In genomic region chr3:107579466-107579865, GRCm38 (mm10) we compare ENCODE assay signal across 9 mouse cellular contexts. TPM values are rescaled to one million over a fixed set of nuclear protein-coding genes. Genes with fewer than 3 reads are reported as not detected.
DNase-seq lines count a peak whose midpoint lies in the region; ATAC-seq and TF ChIP-seq lines count a peak whose summit lies in the region.
"Had no signal": no experiment of that assay in that cellular context is flagged by ENCODE, and none has a peak within 500 bp of the region (broad histone marks: within the 10 kb centered on the region; RNA-seq: fewer than 3 reads in every experiment).

No protein-coding gene starts in this region.

- no peak overlapping the region for H3K4me3 ChIP-seq in kidney, embryonic 16.5 days (ENCODE audit: low read length)
- no peak overlapping the region for H3K4me3 ChIP-seq in ES-E14 (ENCODE audit: insufficient read depth in 1 of 2, low read depth in 1 of 2, low read length in 2 of 2, poor library complexity in 1 of 2, severe bottlenecking in 1 of 2)
- no peak overlapping the region for H3K4me3 ChIP-seq in forebrain, embryonic 14.5 days (ENCODE audit: low read depth, low read length)

- TF ChIP-seq POLR2A in brain, embryonic 14.5 days (IDR thresholded peaks at IDR 0.05; ENCODE audit: borderline replicate concordance, extremely low read depth, insufficient read depth, insufficient read length, poor library complexity, severe bottlenecking), result no peak

- no peaks in the 10 kb centered on the region for H3K9me3 ChIP-seq in kidney, embryonic 16.5 days (ENCODE audit: low read length)
- no peaks in the 10 kb centered on the region for H3K9me3 ChIP-seq in ES-E14 (ENCODE audit: control insufficient read depth, insufficient read depth, low read depth, low read length)
- no peaks in the 10 kb centered on the region for H3K9me3 ChIP-seq in forebrain, embryonic 14.5 days (replicated peaks; ENCODE audit: control insufficient read depth, low read length)

- H3K9ac ChIP-seq in kidney, embryonic 16.5 days (replicated peaks; ENCODE audit: low read length), result no peak overlapping the region
- no peak overlapping the region for H3K9ac ChIP-seq in ES-E14 (ENCODE audit: insufficient read depth, low read depth, low read length, poor library complexity, severe bottlenecking)
- no peak overlapping the region for H3K9ac ChIP-seq in forebrain, embryonic 14.5 days (ENCODE audit: low read length)

- no peak for ATAC-seq in kidney, embryonic 16.5 days (ENCODE audit: low FRiP score, low TSS enrichment)
- ATAC-seq in forebrain, embryonic 14.5 days, result 0 out of 2 replicates have a peak, but pooled peaks have one; percentile 42
- peak; percentile 52; the same call in 1 of the 2 replicates for ATAC-seq in megakaryocyte, adult 5-6 weeks (ENCODE audit: poor library complexity, severe bottlenecking)

- no peaks in the 10 kb centered on the region for H3K36me3 ChIP-seq in kidney, embryonic 16.5 days (ENCODE audit: insufficient read depth, low read length)
- H3K36me3 ChIP-seq in ES-E14 (ENCODE audit: control insufficient read depth, insufficient read depth, low read length, poor library complexity, severe bottlenecking), result no peaks in the 10 kb centered on the region
- H3K36me3 ChIP-seq in forebrain, embryonic 14.5 days (ENCODE audit: control insufficient read depth, insufficient read depth, low read length), result no peaks in the 10 kb centered on the region

- TF ChIP-seq CTCF in brain, embryonic 14.5 days (IDR thresholded peaks at IDR 0.05; ENCODE audit: borderline replicate concordance, extremely low read depth, insufficient read depth, insufficient read length), result peak; percentile 70; the same call in 1 of the 2 replicates

- 5% methylated on average over 4 of the region's 4 CpGs for WGBS in kidney, embryonic 16.5 days
- 4% methylated on average over 4 of the region's 4 CpGs for WGBS in forebrain, embryonic 14.5 days

- H3K27me3 ChIP-seq in kidney, embryonic 16.5 days (ENCODE audit: insufficient read depth, low read length), result peaks cover 59% of the 10 kb centered on the region
- peaks cover 41% of the 10 kb centered on the region for H3K27me3 ChIP-seq in forebrain, embryonic 14.5 days (replicated peaks; ENCODE audit: control insufficient read depth, insufficient read depth, low read length)

- in situ Hi-C loops in ES-E14 (cut with MboI; ENCODE audit: low sequenced_read_pairs in 2 of 2, unreplicated experiment in 2 of 2), result loop anchor here in 1 of 2 experiments (10.0 kb wide), 1 partner anchor 345 kb away; the partner anchor contains the start of genes A630076J17Rik and Prok1

- peaks cover 9% of the 10 kb centered on the region for H3K4me1 ChIP-seq in kidney, embryonic 16.5 days (ENCODE audit: insufficient read depth, low read length)
- no peaks in the 10 kb centered on the region for H3K4me1 ChIP-seq in ES-E14 (ENCODE audit: control insufficient read depth in 2 of 2, insufficient read depth in 2 of 2, low read length in 2 of 2, poor library complexity in 1 of 2)
- H3K4me1 ChIP-seq in forebrain, embryonic 14.5 days (ENCODE audit: control insufficient read depth, insufficient read depth, low read length), result no peaks in the 10 kb centered on the region

- peak; percentile 59 for DNase-seq in kidney, adult 18-20 months
- peak; percentile 74 for DNase-seq in ES-E14 (ENCODE audit: low read depth, low spot score)
- DNase-seq in brain, embryonic 14.5 days (ENCODE audit: low read depth), result peak; percentile 75
- DNase-seq in forebrain, embryonic 14.5 days (ENCODE audit: low spot score), result peak; percentile 76
- peak; percentile 72 for DNase-seq in layer of hippocampus, adult 9-10 months (ENCODE audit: low spot score)
- peak; percentile 86 for DNase-seq in testis, postnatal 10 days (ENCODE audit: low spot score)

- H3K4me2 ChIP-seq in kidney, embryonic 16.5 days (replicated peaks; ENCODE audit: low read depth, low read length), result no peak overlapping the region
- H3K4me2 ChIP-seq in forebrain, embryonic 14.5 days (ENCODE audit: low read length), result no peak overlapping the region

- no peak overlapping the region for H3K27ac ChIP-seq in kidney, embryonic 16.5 days (ENCODE audit: low read length)
- H3K27ac ChIP-seq in ES-E14 (ENCODE audit: insufficient read depth, low read depth, low read length, poor library complexity, severe bottlenecking), result no peak overlapping the region
- H3K27ac ChIP-seq in forebrain, embryonic 14.5 days (ENCODE audit: low read depth, low read length), result no peak overlapping the region

TF ChIP-seq in ES-E14, 5 proteins besides CTCF, POLR2A, EP300 and RAD21:
- TF ChIP-seq ZC3H11A (IDR thresholded peaks at IDR 0.05; ENCODE audit: borderline replicate concordance, low read depth, low read length) (peak; percentile 18; the same call in 1 of the 2 replicates), MAFK (IDR thresholded peaks at IDR 0.05; ENCODE audit: insufficient read depth, low read depth, low read length) (no peak), CHD2 (IDR thresholded peaks at IDR 0.05; ENCODE audit: low read depth, low read length) (no peak), HCFC1 (IDR thresholded peaks at IDR 0.05; ENCODE audit: borderline replicate concordance, insufficient read depth, low read length) (no peak)

RNA-seq across cellular contexts. Expression of gene Alx3, which starts 15.4 kb away (rescaled TPM):
- polyA plus RNA-seq in kidney, embryonic 16.5 days (2015; fragmentation: Nextera tagmentation; extraction: Ambion mirVana), result 0.09 TPM in 1 of 2 replicates, not detected in the other
- 0.21 and 0.85 TPM in 2 replicates for total RNA-seq in ES-E14 (2012; rRNA removed)
- polyA plus RNA-seq in brain, embryonic 14.5 days (2012; rRNA removed), result 1.2 and 2.4 TPM in 2 replicates
- 2.4 and 2.6 TPM in 2 replicates for polyA plus RNA-seq in forebrain, embryonic 14.5 days (2014; fragmentation: Nextera tagmentation; extraction: Ambion mirVana)
- not detected in 2 replicates for total RNA-seq in megakaryocyte, adult 5-6 weeks (2015)
- total RNA-seq in megakaryocyte, adult 5-6 weeks (2017), result not detected in 2 replicates

RNA-seq across cellular contexts. Expression of gene Ubl4b, which starts 24.6 kb away (rescaled TPM):
- not detected in 2 replicates for polyA plus RNA-seq in kidney, embryonic 16.5 days (2015; fragmentation: Nextera tagmentation; extraction: Ambion mirVana)
- not detected in 2 replicates for total RNA-seq in ES-E14 (2012; rRNA removed)
- not detected in 2 replicates for polyA plus RNA-seq in brain, embryonic 14.5 days (2012; rRNA removed)
- polyA plus RNA-seq in forebrain, embryonic 14.5 days (2014; fragmentation: Nextera tagmentation; extraction: Ambion mirVana), result not detected in 2 replicates
- total RNA-seq in megakaryocyte, adult 5-6 weeks (2015), result not detected in 2 replicates
- not detected in 2 replicates for total RNA-seq in megakaryocyte, adult 5-6 weeks (2017)
- polyA plus RNA-seq: liver, embryonic 16.5 days had no signal

RNA-seq across cellular contexts. Expression of gene Gm10961, which starts 51.7 kb away (rescaled TPM):
- not detected in 2 replicates for polyA plus RNA-seq in kidney, embryonic 16.5 days (2015; fragmentation: Nextera tagmentation; extraction: Ambion mirVana)
- not detected in 2 replicates for total RNA-seq in ES-E14 (2012; rRNA removed)
- not detected in 2 replicates for polyA plus RNA-seq in brain, embryonic 14.5 days (2012; rRNA removed)
- not detected in 2 replicates for polyA plus RNA-seq in forebrain, embryonic 14.5 days (2014; fragmentation: Nextera tagmentation; extraction: Ambion mirVana)
- total RNA-seq in megakaryocyte, adult 5-6 weeks (2015), result not detected in 2 replicates
- not detected in 2 replicates for total RNA-seq in megakaryocyte, adult 5-6 weeks (2017)
- polyA plus RNA-seq: liver, embryonic 16.5 days had no signal

RNA-seq across cellular contexts. Expression of gene Strip1, which starts 52.0 kb away (rescaled TPM):
- polyA plus RNA-seq in kidney, embryonic 16.5 days (2015; fragmentation: Nextera tagmentation; extraction: Ambion mirVana), result 46.8 and 46.9 TPM in 2 replicates
- total RNA-seq in ES-E14 (2012; rRNA removed), result 48.9 and 65.4 TPM in 2 replicates
- polyA plus RNA-seq in brain, embryonic 14.5 days (2012; rRNA removed), result 215 and 216 TPM in 2 replicates
- 134 and 141 TPM in 2 replicates for polyA plus RNA-seq in forebrain, embryonic 14.5 days (2014; fragmentation: Nextera tagmentation; extraction: Ambion mirVana)
- 19.4 and 20.5 TPM in 2 replicates for total RNA-seq in megakaryocyte, adult 5-6 weeks (2015)
- total RNA-seq in megakaryocyte, adult 5-6 weeks (2017), result 17.0 and 19.2 TPM in 2 replicates
